Mouse (Mus musculus) hindbrain, postnatal 0 days (tissue): Measurements from ENCODE around the gene Fhad1. TPM values are rescaled to one million over a fixed set of nuclear protein-coding genes. Genes with fewer than 3 reads are reported as not detected.

Experiments used
- ATAC-seq: fragments of 200-750 bp; cut with Nextera tagmentation; 2 replicates; pipeline ENCODE4 v1.8.0; 2017; ENCODE audit warnings: mild to moderate bottlenecking, moderate TSS enrichment, moderate library complexity
- DNase-seq: peaks from one replicate; pipeline ENCODE4 v3.0.0-alpha.2; 2015; ENCODE audit warnings: low spot score
- H3K27ac ChIP-seq: fragments of 300-500 bp; sonication (generic); 2 replicates; pipeline ENCODE4 v1.5.1; 2014; ENCODE audit warnings: mild to moderate bottlenecking
- H3K27me3 ChIP-seq: fragments of 300-500 bp; sonication (generic); 2 replicates; pipeline ENCODE4 v1.6.1; 2014; ENCODE audit warnings: low read length, mixed read lengths; ENCODE audit not compliant: insufficient read depth
- H3K36me3 ChIP-seq: fragments of 300-500 bp; sonication (generic); 2 replicates; pipeline ENCODE4 v1.6.1; 2014; ENCODE audit warnings: low read length, mixed read lengths; ENCODE audit not compliant: insufficient read depth
- H3K4me1 ChIP-seq: fragments of 300-500 bp; sonication (generic); 2 replicates; pipeline ENCODE4 v1.6.1; 2014; ENCODE audit warnings: antibody characterized with exemption, low read length, mixed read lengths; ENCODE audit not compliant: insufficient read depth
- H3K4me2 ChIP-seq: fragments of 300-500 bp; sonication (generic); 2 replicates; pipeline ENCODE4 v1.6.1; 2014; ENCODE audit warnings: low read depth, mild to moderate bottlenecking, low read length, moderate library complexity, mixed read lengths
- H3K4me3 ChIP-seq: fragments of 300-500 bp; sonication (generic); 2 replicates; pipeline ENCODE4 v1.5.1; 2014; ENCODE audit warnings: low read length
- H3K9ac ChIP-seq: fragments of 300-500 bp; sonication (generic); replicated peaks from 2 replicates; pipeline ENCODE4 v1.6.1; 2014; ENCODE audit warnings: mild to moderate bottlenecking, low read length, moderate library complexity, mixed read lengths
- H3K9me3 ChIP-seq: fragments of 300-500 bp; sonication (generic); 2 replicates; pipeline ENCODE4 v1.6.1; 2016; ENCODE audit warnings: low read length, mixed read lengths
- CTCF ChIP-seq: IDR thresholded peaks from 2 replicates; pipeline ENCODE4 v1.5.1; 2016; ENCODE audit warnings: antibody characterized with exemption, control low read depth, low read depth
- WGBS: fragments of 180-500 bp; shearing (Covaris S2); extraction: QIAGEN DNeasy Blood & Tissue Kit; methylation state at CpG from one replicate; pipeline ENCODE4 v1.1.7; 2014; 5-methylcytosine and 5-hydroxymethylcytosine counted together
- polyA plus RNA-seq: library from polyadenylated mRNA; unstranded; fragments of >200 nt; fragmentation: Nextera tagmentation; extraction: Ambion mirVana; gene quantifications from 2 replicates; pipeline ENCODE4 v1.2.1, GENCODE M21; 2015
- total RNA-seq: library from RNA; depleted of rRNA; stranded (reverse); fragments of >200 nt; gene quantifications from 2 replicates; pipeline ENCODE4 v1.2.3, GENCODE M21; 2014

The Fhad1 gene
- total and polyA plus RNA-seq, 2 experiments from 2014 or later = 2.0 to 5.8 TPM

GRCm38 (mm10) chr4:141954770-141955720 is 59.8 kb downstream of the Fhad1 start:
- no peaks in the 10 kb centered on the region for H3K36me3 ChIP-seq
- TF ChIP-seq CTCF = no peak
- 66% methylated on average over 16 of the region's 16 CpGs for WGBS
- no peak overlapping the region for H3K9ac ChIP-seq
- 0 out of 2 replicates have a peak, but pooled peaks cover 7% of the 10 kb centered on the region for H3K4me1 ChIP-seq
- H3K27ac ChIP-seq = no peak overlapping the region
- no peak overlapping the region for H3K4me3 ChIP-seq
- peak; percentile 18 for DNase-seq
- no peaks in the 10 kb centered on the region for H3K9me3 ChIP-seq
- H3K4me2 ChIP-seq = no peak overlapping the region
- H3K27me3 ChIP-seq = no peaks in the 10 kb centered on the region
- no peak for ATAC-seq

DNA sequence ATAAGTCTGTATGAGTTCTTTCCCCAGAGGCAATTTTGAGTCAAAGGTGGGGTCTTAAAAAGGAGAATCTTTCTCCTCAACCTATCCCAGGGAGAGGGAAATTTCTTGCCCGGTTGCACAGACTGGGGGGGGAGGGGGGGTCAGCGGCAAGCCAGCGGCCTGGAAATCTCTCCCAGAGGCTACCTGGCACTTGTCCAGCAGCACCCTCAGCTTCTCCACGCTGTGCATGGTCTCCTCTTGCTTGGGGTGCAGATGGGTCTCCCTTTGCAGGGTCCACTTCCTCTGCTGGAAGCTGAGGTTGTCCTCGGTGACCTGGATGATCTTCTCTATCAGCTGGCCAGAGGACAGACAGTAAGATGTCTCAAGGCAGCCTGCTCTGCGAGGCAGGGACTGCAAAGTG is 61.0 kb downstream of the Fhad1 start:
- no peaks in the 10 kb centered on the region for H3K27me3 ChIP-seq
- no peak overlapping the region for H3K4me3 ChIP-seq
- no peak for ATAC-seq
- WGBS = 58% methylated on average over 6 of the region's 6 CpGs
- no peak overlapping the region for H3K9ac ChIP-seq
- H3K27ac ChIP-seq = no peak overlapping the region
- no peak overlapping the region for H3K4me2 ChIP-seq
- H3K9me3 ChIP-seq = no peaks in the 10 kb centered on the region
- H3K36me3 ChIP-seq = no peaks in the 10 kb centered on the region
- H3K4me1 ChIP-seq = 0 out of 2 replicates have a peak, but pooled peaks cover 7% of the 10 kb centered on the region
- TF ChIP-seq CTCF = no peak
- no peak for DNase-seq

- no peaks in the 10 kb centered on the region for H3K9me3 ChIP-seq
- 79% methylated on average over 9 of the region's 9 CpGs for WGBS
- TF ChIP-seq CTCF = no peak
- H3K27ac ChIP-seq = no peak overlapping the region; the same call in 1 of the 2 replicates
- ATAC-seq = no peak
- no peak for DNase-seq
- H3K36me3 ChIP-seq = no peaks in the 10 kb centered on the region
- H3K4me2 ChIP-seq = no peak overlapping the region
- no peak overlapping the region for H3K4me3 ChIP-seq
- no peak overlapping the region for H3K9ac ChIP-seq
- H3K4me1 ChIP-seq = 0 out of 2 replicates have a peak, but pooled peaks cover 7% of the 10 kb centered on the region
- H3K27me3 ChIP-seq = no peaks in the 10 kb centered on the region
These were observed 61.6 kb downstream of the Fhad1 start for GRCm38 (mm10) chr4:141953291-141953690.

GRCm38 (mm10) chr4:141952824-141953223 is 62.1 kb downstream of the Fhad1 start:
- ATAC-seq (no peak), DNase-seq (peak; percentile 12)
- Histone ChIP-seq H3K4me3 (no peak overlapping the region), H3K36me3 (no peaks in the 10 kb centered on the region), H3K4me2 (no peak overlapping the region), H3K4me1 (0 out of 2 replicates have a peak, but pooled peaks cover 4% of the 10 kb centered on the region), H3K27me3 (no peaks in the 10 kb centered on the region), H3K9me3 (no peaks in the 10 kb centered on the region), H3K27ac (peak overlapping the region; percentile 5; the same call in 1 of the 2 replicates), H3K9ac (no peak overlapping the region)
- TF ChIP-seq CTCF = no peak
- WGBS = 55% methylated on average over 5 of the region's 5 CpGs

- no peaks in the 10 kb centered on the region for H3K9me3 ChIP-seq
- no peak for ATAC-seq
- 74% methylated on average over 17 of the region's 17 CpGs for WGBS
- H3K4me2 ChIP-seq = no peak overlapping the region
- H3K27me3 ChIP-seq = no peaks in the 10 kb centered on the region
- H3K4me3 ChIP-seq = no peak overlapping the region
- H3K27ac ChIP-seq = peak overlapping the region; percentile 5; the same call in 1 of the 2 replicates
- no peaks in the 10 kb centered on the region for H3K36me3 ChIP-seq
- DNase-seq = peak; percentile 11
- TF ChIP-seq CTCF = no peak
- H3K9ac ChIP-seq = no peak overlapping the region
- H3K4me1 ChIP-seq = no peaks in the 10 kb centered on the region
These were observed 62.8 kb downstream of the Fhad1 start for GRCm38 (mm10) chr4:141952114-141952513.

DNA sequence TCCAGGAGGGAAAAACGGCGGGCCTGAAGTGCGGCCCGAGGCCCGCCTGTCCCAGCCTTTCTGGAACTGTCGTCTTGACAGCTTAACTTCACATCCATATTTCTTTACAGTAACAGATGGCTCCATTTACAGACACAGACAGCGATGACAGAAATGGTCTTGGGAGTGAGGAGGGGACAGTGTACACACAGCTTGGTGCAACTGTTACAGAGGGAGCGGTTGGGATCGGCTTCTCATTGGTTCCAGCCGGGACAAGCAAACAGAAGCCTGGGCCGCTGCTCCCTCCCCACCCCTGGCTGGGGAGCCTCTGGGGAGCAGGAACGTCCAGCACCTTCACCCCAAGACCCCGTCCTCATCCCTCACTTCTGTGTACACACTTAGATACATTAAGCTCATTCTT is 65.4 kb downstream of the Fhad1 start:
- Histone ChIP-seq H3K4me2 (no peak overlapping the region), H3K9me3 (no peaks in the 10 kb centered on the region), H3K4me3 (no peak overlapping the region), H3K9ac (no peak overlapping the region), H3K27ac (no peak overlapping the region), H3K36me3 (no peaks in the 10 kb centered on the region), H3K4me1 (no peaks in the 10 kb centered on the region), H3K27me3 (no peaks in the 10 kb centered on the region)
- no peak for TF ChIP-seq CTCF
- ATAC-seq = no peak
- DNase-seq = no peak
- WGBS = 49% methylated on average over 13 of the region's 13 CpGs

DNA sequence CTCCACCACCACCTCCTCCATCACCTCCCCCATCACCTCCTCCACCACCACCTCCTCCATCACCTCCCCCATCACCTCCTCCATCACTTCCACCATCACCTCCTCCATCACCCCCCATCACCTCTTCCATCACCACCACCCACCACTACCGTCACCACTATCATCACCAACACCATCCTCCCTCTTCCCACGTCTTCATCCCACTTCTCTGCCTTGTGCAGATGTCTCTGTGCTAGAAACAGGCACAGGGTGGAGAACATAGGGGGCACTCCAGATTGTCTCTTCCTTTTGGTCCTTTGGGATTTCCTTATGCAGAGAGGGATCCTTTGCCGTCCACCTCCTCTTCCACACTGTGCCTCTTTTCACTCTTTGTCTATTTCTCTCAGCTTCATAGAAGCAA is 66.1 kb downstream of the Fhad1 start:
- no peaks in the 10 kb centered on the region for H3K9me3 ChIP-seq
- ATAC-seq (no peak), DNase-seq (no peak)
- H3K4me3 ChIP-seq = no peak overlapping the region
- WGBS = 84% methylated on average over 3 of the region's 3 CpGs
- H3K27ac ChIP-seq = no peak overlapping the region
- no peaks in the 10 kb centered on the region for H3K27me3 ChIP-seq
- H3K36me3 ChIP-seq = no peaks in the 10 kb centered on the region
- no peak overlapping the region for H3K9ac ChIP-seq
- no peaks in the 10 kb centered on the region for H3K4me1 ChIP-seq
- no peak overlapping the region for H3K4me2 ChIP-seq
- TF ChIP-seq CTCF = no peak
